Mouse (Mus musculus) spleen, postnatal 10 days (tissue): Measurements from ENCODE around the gene Gpam.

ENCODE experiments used
- DNase-seq, 2 experiments: peaks; one replicate each; pipeline ENCODE4 v3.0.0; 2021 to 2022; ENCODE audit warnings: low spot score in 2 of 2

Gene Gpam

GRCm38 (mm10) chr19:55103081-55103830, 23.8 kb downstream of the Gpam start:
- no peak for DNase-seq

- no peak for DNase-seq
Observed at GRCm38 (mm10) chr19:55101659-55102058, 25.4 kb downstream of the Gpam start.

DNA sequence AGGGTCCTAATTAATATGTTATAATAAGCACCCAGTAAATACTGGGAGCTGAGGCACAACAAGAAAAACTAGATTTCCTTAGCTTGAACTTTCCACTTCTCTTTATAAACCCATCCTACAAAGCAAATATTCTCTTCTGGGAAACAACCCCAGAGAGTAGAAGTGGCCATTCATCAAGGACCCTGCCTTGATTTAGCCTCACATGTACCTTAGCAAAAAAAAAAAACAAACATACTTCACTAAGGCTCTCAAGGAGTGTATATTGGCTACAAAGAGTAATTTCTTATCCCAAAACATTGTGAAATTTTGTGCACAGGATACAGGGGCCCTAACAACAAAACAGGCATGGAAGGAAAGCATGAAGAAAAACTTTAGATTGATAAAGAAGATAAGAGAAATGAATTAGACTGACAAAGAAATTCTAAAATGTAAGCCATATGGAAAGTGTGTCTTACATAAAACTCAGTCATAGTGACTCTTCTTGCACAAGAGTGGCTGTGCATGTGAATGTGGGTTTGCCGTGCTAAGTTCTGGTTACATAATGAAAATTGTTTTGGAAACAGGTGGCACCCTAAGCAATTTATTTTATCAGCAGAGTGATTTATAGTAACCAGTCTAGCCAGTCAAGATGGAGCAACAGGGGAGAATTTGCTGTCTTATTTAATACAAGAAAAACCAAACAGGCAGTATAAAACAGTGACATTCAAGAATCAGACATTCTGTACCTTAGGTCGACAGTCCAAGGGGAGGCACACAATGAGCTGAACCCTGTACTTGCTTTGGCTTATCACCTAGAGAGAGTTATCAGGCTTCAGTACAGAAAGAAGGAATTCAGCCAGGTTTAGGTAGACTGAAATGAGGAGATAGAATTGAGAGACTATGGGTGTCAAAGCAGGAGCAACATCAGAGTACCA, 26.6 kb downstream of the Gpam start:
- no peak for DNase-seq

- DNase-seq: peak; percentile 75 to 84
Observed at GRCm38 (mm10) chr19:55099184-55100160, 27.6 kb downstream of the Gpam start.

GRCm38 (mm10) chr19:55098409-55099183, 28.4 kb downstream of the Gpam start:
- peak; percentile 15 to 54 for DNase-seq

DNA sequence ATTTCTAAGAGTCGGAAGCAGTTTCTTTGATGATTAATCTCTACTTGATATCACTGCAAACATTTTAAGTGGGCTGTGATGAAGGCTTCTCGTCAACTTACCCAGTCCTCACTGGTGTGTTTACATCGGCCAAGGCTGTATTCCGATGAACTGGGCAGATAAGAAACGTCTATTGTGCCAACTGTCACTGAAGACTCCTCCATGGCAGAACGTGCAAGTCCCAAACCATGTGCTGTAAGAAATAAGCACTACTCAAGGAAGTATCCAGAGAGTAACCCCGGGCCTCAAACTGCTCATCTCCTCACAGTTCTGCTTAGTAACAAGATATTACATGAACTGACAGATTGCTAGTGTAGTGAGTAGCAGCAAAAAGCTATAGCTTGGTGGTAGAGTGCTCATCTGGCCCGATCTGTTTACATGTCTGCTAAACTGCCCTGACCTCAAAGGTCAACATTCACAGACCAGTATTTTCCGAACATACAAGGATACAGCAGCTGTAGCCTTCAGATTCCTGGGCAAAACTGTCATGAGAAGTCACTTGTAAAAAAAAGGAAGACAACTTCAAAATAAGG, 29.6 kb downstream of the Gpam start:
- no peak for DNase-seq

GRCm38 (mm10) chr19:55096666-55097065, 30.4 kb downstream of the Gpam start:
- no peak for DNase-seq

DNA sequence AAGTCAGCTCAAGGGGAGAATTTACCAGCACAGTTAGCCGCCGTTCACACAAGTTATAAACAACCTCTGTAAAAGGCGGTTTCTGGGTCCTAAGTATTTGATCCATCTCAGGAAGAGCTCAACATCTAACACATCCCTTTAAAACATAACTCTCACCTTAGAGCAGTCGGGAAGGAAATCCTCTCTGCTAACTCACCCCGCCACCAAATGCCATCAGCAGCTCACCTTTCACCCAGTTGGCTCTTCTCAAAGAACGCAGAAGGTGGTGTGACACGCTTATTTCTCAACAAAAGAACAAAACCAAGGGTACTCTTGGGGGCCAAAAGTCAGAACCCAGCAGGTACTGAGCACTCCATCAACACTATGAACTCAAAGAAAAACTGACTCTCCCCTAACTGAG, 31.5 kb downstream of the Gpam start:
- DNase-seq: no peak

GRCm38 (mm10) chr19:55091602-55092413, 35.2 kb downstream of the Gpam start:
- no peak for DNase-seq

DNA sequence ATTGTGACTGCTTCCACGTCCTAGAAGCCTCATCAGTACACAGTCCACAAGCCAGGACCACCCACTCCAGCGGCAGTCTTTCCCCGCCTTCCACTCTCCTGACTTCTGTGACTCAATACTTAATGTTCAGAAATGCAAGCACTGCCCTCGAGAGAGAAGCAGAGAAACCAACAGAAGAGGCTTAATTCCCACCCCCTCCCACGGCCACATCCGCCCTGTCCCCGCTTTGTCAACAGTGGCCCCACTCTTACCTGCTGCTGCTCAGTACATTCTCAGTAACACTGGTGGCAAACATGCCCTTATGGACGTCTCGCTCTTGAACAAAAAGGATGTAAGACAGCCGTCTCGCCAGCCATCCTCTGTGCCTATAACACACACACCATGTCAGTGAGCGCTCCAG, 36.2 kb downstream of the Gpam start:
- no peak for DNase-seq

GRCm38 (mm10) chr19:55090142-55090541, 36.9 kb downstream of the Gpam start:
- DNase-seq: no peak

DNA sequence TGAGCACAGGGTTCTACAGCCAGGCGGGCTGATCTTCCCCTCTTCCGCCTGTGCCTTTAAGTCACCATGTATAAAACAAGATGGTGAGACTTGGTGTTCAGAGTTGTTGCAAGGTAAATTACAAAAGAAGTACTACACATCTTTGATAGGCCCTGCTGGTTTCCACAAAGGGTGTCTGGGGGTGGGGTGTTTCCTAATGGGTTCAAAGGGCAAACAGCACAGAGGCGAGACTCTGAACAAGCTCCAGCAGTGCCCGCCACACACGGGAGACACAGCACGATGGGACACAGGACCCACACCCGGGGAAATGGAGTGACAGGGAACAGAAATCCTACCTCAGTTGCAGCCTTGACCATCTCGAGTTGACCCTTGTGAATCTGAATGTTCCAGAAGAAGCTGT, 39.3 kb downstream of the Gpam start:
- DNase-seq: no peak

DNA sequence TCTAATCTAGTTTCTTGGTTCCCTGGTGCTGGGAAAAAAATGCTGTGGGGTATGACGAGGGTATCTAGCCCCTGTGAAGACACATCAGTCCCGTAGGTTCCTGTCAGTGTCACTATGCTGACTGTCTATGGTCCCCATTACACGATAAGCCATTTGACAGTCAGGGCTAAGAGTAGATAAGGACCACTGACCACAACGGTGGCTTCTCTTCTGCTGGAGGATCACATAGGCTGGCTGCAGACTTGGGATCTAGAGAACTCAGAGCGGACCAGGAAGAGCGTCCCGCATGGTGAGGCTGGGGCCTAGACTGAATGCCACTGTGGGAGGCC, 41.2 kb downstream of the Gpam start:
- no peak for DNase-seq

- no peak for DNase-seq
Observed at GRCm38 (mm10) chr19:55084971-55085856, 41.8 kb downstream of the Gpam start.

DNA sequence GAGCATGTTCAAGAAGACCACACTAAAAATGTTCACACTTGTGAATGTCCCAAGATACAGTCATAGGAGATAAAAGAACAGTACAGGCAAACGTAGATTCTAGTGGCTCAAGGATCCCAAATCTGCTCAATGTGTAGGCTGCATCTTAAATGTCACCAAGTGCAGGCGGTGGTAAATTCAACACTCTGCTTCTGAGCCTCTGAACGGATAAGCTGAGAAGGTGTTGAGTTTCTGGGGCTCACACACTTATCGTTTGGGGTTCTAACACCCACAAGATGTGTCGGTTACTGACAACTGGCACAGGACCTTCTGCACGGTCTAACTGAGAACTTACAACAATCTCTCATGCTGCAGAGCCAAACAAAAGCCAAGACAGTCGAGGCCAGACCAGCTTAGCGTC, 50.2 kb downstream of the Gpam start:
- DNase-seq: no peak

DNA sequence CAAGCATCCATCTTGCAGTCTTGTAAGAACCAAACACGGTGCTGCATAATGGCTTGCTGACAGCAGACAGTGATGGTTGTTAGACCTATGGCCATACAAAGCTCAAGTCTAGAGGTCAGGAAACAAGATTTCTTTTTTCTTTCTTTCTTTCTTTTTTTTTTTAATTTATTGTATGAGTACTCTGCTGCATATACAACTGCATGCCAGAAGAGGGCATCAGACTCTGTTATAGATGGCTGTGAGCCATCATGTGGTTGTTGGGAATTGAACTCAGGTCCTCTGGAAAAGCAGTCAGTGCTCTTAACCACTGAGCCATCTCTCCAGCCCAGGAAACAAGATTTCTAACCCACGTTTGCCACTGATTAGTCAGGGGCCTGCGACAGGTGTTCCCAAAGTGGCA, 54.0 kb downstream of the Gpam start:
- no peak for DNase-seq

DNA sequence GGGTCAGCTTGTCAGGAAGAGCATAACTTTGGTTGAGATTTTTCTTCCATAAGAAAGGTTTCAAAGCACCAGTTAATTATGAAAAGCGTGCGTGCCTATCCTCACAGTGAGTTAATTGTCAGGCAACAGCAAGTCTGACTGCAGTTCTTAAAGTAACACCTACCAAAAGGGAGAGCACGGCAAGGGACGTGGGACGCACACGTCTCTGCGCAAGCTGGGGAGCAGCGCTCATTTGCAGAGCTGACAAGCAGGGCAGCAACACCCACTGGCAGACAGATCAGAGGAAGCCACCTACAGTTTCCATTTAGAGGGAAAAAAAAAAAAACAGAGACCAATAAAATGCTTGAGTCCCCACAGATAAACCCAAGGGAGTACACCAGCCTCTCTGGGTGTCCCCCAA, 58.0 kb downstream of the Gpam start:
- no peak for DNase-seq

- DNase-seq: no peak
Observed at GRCm38 (mm10) chr19:55063272-55063671, 63.8 kb downstream of the Gpam start.

- no peak for DNase-seq
Observed at GRCm38 (mm10) chr19:55062501-55062900, 64.5 kb downstream of the Gpam start.
